Mouse (Mus musculus): Measurements from ENCODE around the gene Pknox1. TPM values are rescaled to one million over a fixed set of nuclear protein-coding genes. Genes with fewer than 3 reads are reported as not detected.

The Pknox1 gene
- polyA plus RNA-seq, 1 experiment from 2014 or later: 37.6 TPM

- Histone ChIP-seq H3K9me3 (replicated peaks) (no peaks in the 10 kb centered on the region), H3K27ac (no peak overlapping the region), H3K4me3 (no peak overlapping the region), H3K4me1 (0 out of 2 replicates have a peak, but pooled peaks cover 2% of the 10 kb centered on the region), H3K36me3 (no peaks in the 10 kb centered on the region), H3K27me3 (ENCODE audit: low read depth, poor library complexity, severe bottlenecking) (no peaks in the 10 kb centered on the region)
- 91% methylated on average over 4 of the region's 4 CpGs for WGBS
- DNase-seq (ENCODE audit: low spot score): no peak
Observed at GRCm38 (mm10) chr17:31623101-31623500, 58.6 kb downstream of the Pknox1 start.

DNA sequence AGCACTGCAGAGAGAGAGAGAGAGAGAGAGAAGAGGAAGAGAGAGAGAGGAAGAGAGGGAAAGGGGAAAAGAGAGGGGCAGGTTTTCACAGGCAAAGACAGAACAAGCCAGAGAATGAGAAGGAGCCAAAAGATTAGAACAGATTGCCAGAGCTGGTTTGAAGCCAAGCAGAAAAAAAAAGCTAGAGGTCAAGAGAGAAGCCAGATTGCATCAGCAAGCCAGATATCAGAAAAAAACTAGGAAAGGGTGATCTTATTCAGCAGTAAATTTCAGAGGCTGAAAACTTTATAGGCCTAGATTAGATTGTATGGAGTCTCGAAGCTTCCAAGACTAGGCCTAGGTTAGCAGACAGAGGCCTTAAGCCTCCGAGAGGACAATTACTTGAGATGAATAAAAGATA lies 63.4 kb downstream of the Pknox1 start:
- WGBS: 88% methylated on average over 2 of the region's 2 CpGs
- no peak overlapping the region for H3K27ac ChIP-seq
- peaks cover 9% of the 10 kb centered on the region; the same call in 1 of the 2 replicates for H3K4me1 ChIP-seq
- no peak overlapping the region for H3K4me3 ChIP-seq
- DNase-seq (ENCODE audit: low spot score): no peak
- H3K27me3 ChIP-seq (ENCODE audit: low read depth, poor library complexity, severe bottlenecking): no peaks in the 10 kb centered on the region
- no peaks in the 10 kb centered on the region for H3K36me3 ChIP-seq
- H3K9me3 ChIP-seq (replicated peaks): no peaks in the 10 kb centered on the region

- Histone ChIP-seq H3K4me3 (no peak overlapping the region), H3K9me3 (replicated peaks) (no peaks in the 10 kb centered on the region), H3K27ac (no peak overlapping the region), H3K36me3 (no peaks in the 10 kb centered on the region), H3K27me3 (ENCODE audit: low read depth, poor library complexity, severe bottlenecking) (peaks cover 21% of the 10 kb centered on the region), H3K4me1 (peaks cover 14% of the 10 kb centered on the region)
- DNase-seq (ENCODE audit: low spot score): no peak
- 86% methylated on average over 10 of the region's 10 CpGs for WGBS
Observed at GRCm38 (mm10) chr17:31631081-31631800, 66.7 kb downstream of the Pknox1 start.

GRCm38 (mm10) chr17:31633007-31633406 lies 68.5 kb downstream of the Pknox1 start:
- H3K4me1 ChIP-seq: peaks cover 30% of the 10 kb centered on the region
- no peak overlapping the region for H3K27ac ChIP-seq
- no peaks in the 10 kb centered on the region for H3K36me3 ChIP-seq
- no peak overlapping the region for H3K4me3 ChIP-seq
- H3K27me3 ChIP-seq (ENCODE audit: low read depth, poor library complexity, severe bottlenecking): peaks cover 38% of the 10 kb centered on the region
- WGBS: 86% methylated on average over 6 of the region's 6 CpGs
- no peak for DNase-seq (ENCODE audit: low spot score)
- no peaks in the 10 kb centered on the region for H3K9me3 ChIP-seq (replicated peaks)

DNA sequence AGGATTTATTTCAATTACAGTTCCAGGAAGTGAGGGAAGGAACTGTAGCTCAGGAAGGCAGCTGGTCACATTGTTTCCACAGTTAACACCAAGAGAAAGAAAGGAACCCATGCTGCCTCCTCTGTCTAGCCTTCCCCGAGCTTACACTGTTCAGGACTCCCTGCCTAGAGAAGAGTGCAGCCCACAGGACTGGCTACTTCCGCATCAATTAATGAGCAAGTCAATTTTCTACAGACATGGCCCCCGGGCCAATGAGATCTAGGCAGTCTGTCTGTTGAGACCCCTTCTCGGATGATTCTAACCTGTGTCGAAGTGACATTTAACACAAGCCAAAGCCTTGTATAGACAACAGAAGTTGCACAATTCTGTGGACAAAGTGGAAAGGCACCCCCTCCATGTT lies 70.4 kb downstream of the Pknox1 start:
- Histone ChIP-seq H3K27ac (no peak overlapping the region), H3K27me3 (ENCODE audit: low read depth, poor library complexity, severe bottlenecking) (peaks cover 45% of the 10 kb centered on the region), H3K4me3 (no peak overlapping the region), H3K36me3 (no peaks in the 10 kb centered on the region), H3K9me3 (replicated peaks) (no peaks in the 10 kb centered on the region), H3K4me1 (peaks cover 30% of the 10 kb centered on the region)
- no peak for DNase-seq (ENCODE audit: low spot score)
- 81% methylated on average over 5 of the region's 5 CpGs for WGBS

GRCm38 (mm10) chr17:31635781-31636180 lies 71.2 kb downstream of the Pknox1 start:
- H3K27me3 ChIP-seq (ENCODE audit: low read depth, poor library complexity, severe bottlenecking): peaks cover 45% of the 10 kb centered on the region
- DNase-seq (ENCODE audit: low spot score): no peak
- peaks cover 30% of the 10 kb centered on the region for H3K4me1 ChIP-seq
- no peaks in the 10 kb centered on the region for H3K9me3 ChIP-seq (replicated peaks)
- H3K4me3 ChIP-seq: peak overlapping the region; percentile 60; the same call in 1 of the 2 replicates
- no peaks in the 10 kb centered on the region for H3K36me3 ChIP-seq
- WGBS: 52% methylated on average over 11 of the region's 11 CpGs
- no peak overlapping the region for H3K27ac ChIP-seq

DNA sequence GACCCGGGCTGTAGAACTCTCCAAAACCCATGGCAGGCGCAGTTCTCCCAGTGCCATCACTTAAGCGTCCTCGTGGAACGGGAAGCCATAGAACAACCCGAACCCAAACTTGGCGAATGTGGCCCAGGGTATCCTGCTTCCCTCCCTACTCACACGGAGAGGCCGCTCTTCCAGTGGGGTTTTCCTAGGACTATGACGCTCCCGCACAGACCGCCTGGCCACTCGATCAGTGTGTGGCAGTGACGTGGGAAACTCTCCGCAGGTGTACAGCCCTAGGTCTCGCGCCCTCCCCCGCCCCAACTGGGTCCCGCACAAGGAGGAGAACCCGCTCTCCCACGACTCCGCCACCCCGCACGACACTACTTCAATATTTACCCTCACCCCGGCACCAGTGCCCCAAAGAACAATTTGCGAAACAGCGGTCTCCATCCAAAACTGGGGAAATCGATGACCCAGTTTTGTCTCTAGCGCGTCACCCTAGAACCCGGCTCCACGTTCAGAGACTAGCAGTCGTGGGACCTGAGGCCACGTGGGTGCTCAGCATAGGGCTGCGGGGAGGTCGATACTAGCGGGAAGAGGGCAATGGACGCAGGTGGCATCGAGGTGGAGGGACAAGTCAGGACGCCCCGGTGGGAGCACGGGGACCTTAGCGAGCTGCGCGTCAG lies 71.9 kb downstream of the Pknox1 start:
- Histone ChIP-seq H3K27ac (peak overlapping the region; percentile 47), H3K4me3 (peak overlapping the region; percentile 60), H3K9me3 (replicated peaks) (no peaks in the 10 kb centered on the region), H3K36me3 (no peaks in the 10 kb centered on the region), H3K4me1 (peaks cover 26% of the 10 kb centered on the region), H3K27me3 (ENCODE audit: low read depth, poor library complexity, severe bottlenecking) (peaks cover 45% of the 10 kb centered on the region)
- 6% methylated on average over 45 of the region's 45 CpGs for WGBS
- DNase-seq (ENCODE audit: low spot score): peak; percentile 44

DNA sequence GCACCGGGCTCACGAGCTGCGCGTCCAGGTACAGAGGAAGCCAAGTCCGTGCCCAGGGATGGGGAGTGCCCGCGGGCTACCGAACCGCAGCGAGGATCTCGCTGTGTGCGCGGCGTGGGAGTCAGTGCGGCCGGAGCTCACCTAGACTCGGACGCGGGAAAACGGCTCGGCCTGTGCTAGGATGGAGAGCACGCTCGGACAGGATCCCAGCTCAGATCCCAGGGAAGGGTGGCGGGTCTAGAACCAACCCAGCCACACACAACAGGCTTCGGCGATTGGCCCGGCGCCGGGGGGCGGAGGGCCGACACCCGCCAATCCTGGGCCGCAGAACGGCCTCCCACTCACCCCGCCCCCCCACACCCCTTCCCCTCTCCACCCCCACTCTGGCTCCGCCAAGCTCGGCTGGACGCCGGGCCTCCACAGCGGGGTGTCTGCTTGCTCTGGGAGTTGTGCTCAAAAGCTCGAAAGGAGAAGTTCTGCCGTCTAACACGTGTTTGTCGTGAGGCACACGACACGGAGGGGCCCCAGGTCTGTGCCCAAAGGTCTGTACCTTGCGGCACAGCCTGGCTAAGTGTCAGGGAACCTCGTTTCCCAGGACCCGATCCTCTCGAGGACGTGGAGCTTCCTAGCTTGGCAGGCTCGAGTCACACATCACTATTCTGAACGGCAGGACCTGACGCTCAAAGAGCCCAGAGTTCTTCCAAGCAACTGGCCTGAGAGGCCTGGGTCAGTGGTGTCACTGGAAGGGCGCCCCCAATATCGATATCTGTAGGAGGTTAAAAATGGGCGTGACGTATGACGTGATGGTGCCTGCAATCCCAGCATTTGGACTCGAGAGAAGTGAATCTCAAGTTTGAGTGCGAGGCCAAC lies 72.6 kb downstream of the Pknox1 start, which contains the start of gene Cbs:
TSS of gene Cbs (minus strand) at position 297 of the 870 bp plus-strand sequence.
- WGBS: 2% methylated on average over 61 of the region's 61 CpGs
- H3K27ac ChIP-seq: peak within 1 kb of the TSS; percentile 47

DNA sequence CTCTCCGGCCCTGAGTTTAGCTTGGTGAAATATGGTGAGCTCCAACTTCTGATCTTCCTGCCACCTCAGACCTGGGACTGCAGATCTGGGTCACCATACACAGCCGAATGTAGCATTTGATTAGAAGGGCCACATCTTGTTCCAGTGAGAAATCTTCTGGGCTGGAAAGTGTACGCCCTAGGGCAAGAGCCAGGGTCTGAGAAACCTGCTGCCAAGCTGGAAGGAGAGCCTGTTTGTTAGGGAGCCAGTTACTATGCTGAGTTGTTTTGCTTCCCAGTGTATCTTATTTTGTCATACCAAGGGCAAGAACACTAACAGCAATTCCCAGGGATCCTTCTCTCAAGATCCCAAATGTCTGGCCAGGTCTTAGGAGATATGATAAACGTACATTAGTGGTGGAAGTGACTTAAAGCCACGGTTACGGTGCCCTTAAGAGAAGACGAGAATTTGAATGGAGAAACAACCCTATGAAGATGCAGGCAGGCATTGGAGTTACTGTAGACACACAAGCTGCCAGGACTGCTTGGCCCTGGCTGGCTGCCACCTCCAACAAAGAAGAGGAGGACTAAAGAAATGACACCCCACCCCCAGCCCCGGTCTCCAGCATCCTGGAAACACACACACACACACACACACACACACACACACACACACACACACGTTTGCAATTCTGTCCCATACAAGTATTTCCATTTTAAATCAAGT lies 73.5 kb downstream of the Pknox1 start:
- WGBS: 70% methylated on average over 9 of the region's 9 CpGs
- no peaks in the 10 kb centered on the region for H3K36me3 ChIP-seq
- no peaks in the 10 kb centered on the region for H3K9me3 ChIP-seq (replicated peaks)
- H3K27ac ChIP-seq: no peak overlapping the region
- H3K4me1 ChIP-seq: peaks cover 20% of the 10 kb centered on the region
- H3K4me3 ChIP-seq: peak overlapping the region; percentile 60
- DNase-seq (ENCODE audit: low spot score): no peak
- H3K27me3 ChIP-seq (ENCODE audit: low read depth, poor library complexity, severe bottlenecking): peaks cover 45% of the 10 kb centered on the region

More for the DNA sequence above, 72.6 kb downstream of the Pknox1 start, which contains the start of gene Cbs:
- Histone ChIP-seq H3K36me3 (no peaks in the 10 kb centered on the region), H3K27me3 (ENCODE audit: low read depth, poor library complexity, severe bottlenecking) (peaks cover 45% of the 10 kb centered on the region), H3K4me1 (peaks cover 20% of the 10 kb centered on the region), H3K9me3 (replicated peaks) (no peaks in the 10 kb centered on the region), H3K4me3 (peak within 1 kb of the TSS; percentile 60)
- peak; percentile 83 for DNase-seq (ENCODE audit: low spot score)

- H3K36me3 ChIP-seq: no peaks in the 10 kb centered on the region
- no peak for DNase-seq (ENCODE audit: low spot score)
- WGBS: 77% methylated on average over 4 of the region's 4 CpGs
- peaks cover 20% of the 10 kb centered on the region for H3K4me1 ChIP-seq
- no peaks in the 10 kb centered on the region for H3K9me3 ChIP-seq (replicated peaks)
- H3K27ac ChIP-seq: no peak overlapping the region
- H3K27me3 ChIP-seq (ENCODE audit: low read depth, poor library complexity, severe bottlenecking): peaks cover 40% of the 10 kb centered on the region
- no peak overlapping the region for H3K4me3 ChIP-seq
Observed at GRCm38 (mm10) chr17:31639651-31640050, 75.1 kb downstream of the Pknox1 start.

- H3K4me1 ChIP-seq: peaks cover 5% of the 10 kb centered on the region; the same call in 1 of the 2 replicates
- peaks cover 13% of the 10 kb centered on the region for H3K27me3 ChIP-seq (ENCODE audit: low read depth, poor library complexity, severe bottlenecking)
- no peak for DNase-seq (ENCODE audit: low spot score)
- no peak overlapping the region for H3K4me3 ChIP-seq
- H3K36me3 ChIP-seq: peaks cover 20% of the 10 kb centered on the region
- 62% methylated on average over 8 of the region's 8 CpGs for WGBS
- no peaks in the 10 kb centered on the region for H3K9me3 ChIP-seq (replicated peaks)
- no peak overlapping the region for H3K27ac ChIP-seq
Observed at GRCm38 (mm10) chr17:31642331-31642730, 77.8 kb downstream of the Pknox1 start.

DNA sequence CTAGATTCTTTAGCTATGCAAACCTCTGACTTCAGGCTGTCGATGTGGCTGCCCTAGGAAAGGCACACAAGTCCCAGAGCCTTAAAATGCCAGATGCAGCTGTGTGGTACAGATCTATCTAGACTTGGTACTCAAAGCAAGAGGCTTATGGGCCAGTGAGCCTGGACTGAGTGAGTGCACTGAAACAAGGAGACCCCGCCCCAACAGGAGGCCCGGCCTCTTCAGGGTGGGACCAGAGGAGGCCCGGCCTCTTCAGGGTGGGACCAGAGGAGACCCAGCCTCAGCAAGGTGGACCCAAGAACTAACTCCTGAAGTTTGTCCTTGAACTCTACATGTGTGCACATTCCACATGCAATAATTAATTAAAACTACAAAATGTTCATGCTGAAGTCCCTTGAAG lies 78.4 kb downstream of the Pknox1 start:
- Histone ChIP-seq H3K27me3 (ENCODE audit: low read depth, poor library complexity, severe bottlenecking) (peaks cover 7% of the 10 kb centered on the region), H3K36me3 (peaks cover 26% of the 10 kb centered on the region), H3K4me1 (no peaks in the 10 kb centered on the region), H3K27ac (no peak overlapping the region), H3K9me3 (replicated peaks) (no peaks in the 10 kb centered on the region), H3K4me3 (no peak overlapping the region)
- no peak for DNase-seq (ENCODE audit: low spot score)
- 66% methylated on average over 4 of the region's 4 CpGs for WGBS

Measured in limb, embryonic 10.5 days (tissue).